Mouse (Mus musculus) limb, embryonic 11.5 days (tissue): ENCODE measurements around the gene Rps3a1. TPM values are rescaled to one million over a fixed set of nuclear protein-coding genes. Genes with fewer than 3 reads are reported as not detected.
A peak's percentile ranks its signal among the peaks of the same experiment; 100 is the strongest.

Experiments used
- ATAC-seq: fragments of 200-750 bp; cut with Nextera tagmentation; 2 replicates; pipeline ENCODE4 v1.8.0; 2017; ENCODE audit warnings: low read depth; ENCODE audit not compliant: insufficient number of reproducible peaks, low FRiP score, low TSS enrichment
- DNase-seq: peaks from one replicate; pipeline ENCODE4 v3.0.0-alpha.2; 2015; ENCODE audit warnings: low spot score
- H3K27ac ChIP-seq: fragments of 300-500 bp; sonication (generic); replicated peaks from 2 replicates; pipeline ENCODE4 v1.5.1; 2014; ENCODE audit warnings: low read depth, mild to moderate bottlenecking, low read length
- H3K27me3 ChIP-seq: fragments of 300-500 bp; sonication (generic); 2 replicates; pipeline ENCODE4 v1.6.1; 2014; ENCODE audit warnings: mild to moderate bottlenecking, low read length, mixed read lengths; ENCODE audit not compliant: control insufficient read depth, insufficient read depth
- H3K36me3 ChIP-seq: fragments of 300-500 bp; sonication (generic); 2 replicates; pipeline ENCODE4 v1.6.1; 2014; ENCODE audit warnings: mild to moderate bottlenecking, low read length, moderate library complexity, mixed read lengths; ENCODE audit not compliant: control insufficient read depth, insufficient read depth
- H3K4me1 ChIP-seq: fragments of 300-500 bp; sonication (generic); 2 replicates; pipeline ENCODE4 v1.6.1; 2014; ENCODE audit warnings: low read length, mixed read lengths; ENCODE audit not compliant: control insufficient read depth, insufficient read depth
- H3K4me2 ChIP-seq: fragments of 300-500 bp; sonication (generic); 2 replicates; pipeline ENCODE4 v1.6.1; 2014; ENCODE audit warnings: low read depth, mild to moderate bottlenecking, moderate library complexity; ENCODE audit not compliant: severe bottlenecking
- H3K4me3 ChIP-seq: fragments of 300-500 bp; sonication (generic); 2 replicates; pipeline ENCODE4 v1.5.1; 2014; ENCODE audit warnings: low read depth, low read length
- H3K9ac ChIP-seq: fragments of 300-500 bp; sonication (generic); 2 replicates; pipeline ENCODE4 v1.6.1; 2014; ENCODE audit warnings: mild to moderate bottlenecking, low read length
- H3K9me3 ChIP-seq: fragments of 300-500 bp; sonication (generic); 2 replicates; pipeline ENCODE4 v1.6.1; 2016; ENCODE audit warnings: low read length; ENCODE audit not compliant: control insufficient read depth
- WGBS: fragments of 180-500 bp; shearing (Covaris S2); extraction: QIAGEN DNeasy Blood & Tissue Kit; methylation state at CpG from one replicate; pipeline ENCODE4 v1.1.7; 2014; 5-methylcytosine and 5-hydroxymethylcytosine counted together
- polyA plus RNA-seq: library from polyadenylated mRNA; unstranded; fragments of >200 nt; fragmentation: Nextera tagmentation; extraction: Ambion mirVana; gene quantifications from 2 replicates; pipeline ENCODE4 v1.2.1, GENCODE M21; 2014

Rps3a1 gene
- polyA plus RNA-seq, 1 experiment from 2014 or later = 1,412 TPM

DNA sequence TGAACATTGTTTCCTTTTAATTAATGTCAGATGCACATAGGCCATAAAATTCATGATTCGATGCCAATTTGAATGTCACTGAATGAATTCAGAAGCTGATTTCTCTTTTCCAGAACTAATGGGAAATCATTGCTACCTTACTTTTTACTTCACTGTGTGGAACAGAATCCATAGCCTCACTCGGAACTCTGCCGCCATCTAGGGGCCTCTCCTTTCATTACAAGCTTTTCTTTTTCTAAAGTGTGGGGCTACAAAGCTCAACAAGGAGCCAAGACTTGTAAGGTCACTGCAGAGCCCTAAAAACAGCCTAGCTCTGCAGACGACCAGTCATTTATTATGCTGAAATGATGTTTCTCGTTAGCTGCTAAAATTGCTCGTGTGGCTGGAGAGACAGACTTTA, 12.7 kb downstream of the Rps3a1 start:
- ATAC-seq = no peak

DNA sequence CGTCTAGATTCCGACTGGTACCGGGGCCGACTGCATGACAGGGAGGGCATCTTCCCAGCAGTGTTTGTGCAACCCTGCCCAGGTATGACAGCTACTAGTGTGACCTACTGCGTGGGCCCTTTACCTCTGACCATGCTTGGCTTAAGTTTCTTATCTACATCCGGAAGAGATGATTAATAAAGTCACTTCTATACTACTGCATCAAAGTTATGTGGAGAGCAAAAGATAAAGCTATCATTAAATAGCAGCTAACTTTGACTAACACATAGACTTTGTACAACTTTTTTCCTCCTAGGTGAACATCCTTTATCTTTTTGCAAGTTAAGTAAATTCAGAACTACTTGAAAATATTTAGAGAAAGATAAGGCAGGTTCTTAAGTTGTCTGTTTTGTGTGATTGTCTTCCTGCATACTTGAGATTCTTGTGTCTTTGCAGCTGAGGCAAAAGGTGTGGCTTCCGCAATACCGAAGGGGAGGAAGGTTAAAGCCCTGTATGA, 19.2 kb downstream of the Rps3a1 start:
- Histone ChIP-seq H3K4me3 (no peak overlapping the region), H3K4me1 (peaks cover 6% of the 10 kb centered on the region; the same call in 1 of the 2 replicates), H3K27ac (no peak overlapping the region), H3K9me3 (no peaks in the 10 kb centered on the region), H3K9ac (no peak overlapping the region), H3K36me3 (peaks cover 3% of the 10 kb centered on the region; the same call in 1 of the 2 replicates), H3K27me3 (no peaks in the 10 kb centered on the region), H3K4me2 (no peak overlapping the region)
- 94% methylated on average over 8 of the region's 8 CpGs for WGBS
- ATAC-seq (no peak), DNase-seq (no peak)

More for the DNA sequence above, 12.7 kb downstream of the Rps3a1 start:
- Histone ChIP-seq H3K9me3 (no peaks in the 10 kb centered on the region), H3K27ac (no peak overlapping the region), H3K4me2 (no peak overlapping the region), H3K4me3 (no peak overlapping the region), H3K27me3 (no peaks in the 10 kb centered on the region), H3K4me1 (no peaks in the 10 kb centered on the region), H3K36me3 (peaks cover 3% of the 10 kb centered on the region; the same call in 1 of the 2 replicates), H3K9ac (no peak overlapping the region)
- 11% methylated on average over 6 of the region's 6 CpGs for WGBS
- peak; percentile 87 for DNase-seq

DNA sequence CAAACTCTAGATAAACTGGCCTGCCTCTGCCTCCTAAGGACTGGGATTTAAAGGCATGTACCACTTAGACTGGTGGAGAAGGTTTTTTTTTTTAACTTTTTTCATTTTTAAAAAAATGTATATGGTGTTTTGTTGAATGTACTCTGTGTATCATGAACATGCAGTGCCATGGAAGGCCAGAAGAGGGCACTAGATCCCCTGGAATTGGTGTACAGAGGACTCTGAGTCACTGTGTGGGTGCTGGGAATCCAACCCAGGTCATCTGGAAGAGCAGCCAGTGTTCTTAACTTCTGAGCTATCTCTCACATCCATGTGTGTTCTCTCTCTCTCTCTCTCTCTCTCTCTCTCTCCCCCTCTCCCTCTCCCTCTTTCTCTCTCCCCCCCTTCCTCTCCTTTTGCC, 20.3 kb downstream of the Rps3a1 start:
- Histone ChIP-seq H3K27ac (no peak overlapping the region), H3K27me3 (no peaks in the 10 kb centered on the region), H3K9ac (no peak overlapping the region), H3K9me3 (no peaks in the 10 kb centered on the region), H3K4me2 (no peak overlapping the region), H3K36me3 (peaks cover 3% of the 10 kb centered on the region; the same call in 1 of the 2 replicates), H3K4me3 (no peak overlapping the region), H3K4me1 (peaks cover 6% of the 10 kb centered on the region; the same call in 1 of the 2 replicates)
- ATAC-seq (no peak), DNase-seq (no peak)

DNA sequence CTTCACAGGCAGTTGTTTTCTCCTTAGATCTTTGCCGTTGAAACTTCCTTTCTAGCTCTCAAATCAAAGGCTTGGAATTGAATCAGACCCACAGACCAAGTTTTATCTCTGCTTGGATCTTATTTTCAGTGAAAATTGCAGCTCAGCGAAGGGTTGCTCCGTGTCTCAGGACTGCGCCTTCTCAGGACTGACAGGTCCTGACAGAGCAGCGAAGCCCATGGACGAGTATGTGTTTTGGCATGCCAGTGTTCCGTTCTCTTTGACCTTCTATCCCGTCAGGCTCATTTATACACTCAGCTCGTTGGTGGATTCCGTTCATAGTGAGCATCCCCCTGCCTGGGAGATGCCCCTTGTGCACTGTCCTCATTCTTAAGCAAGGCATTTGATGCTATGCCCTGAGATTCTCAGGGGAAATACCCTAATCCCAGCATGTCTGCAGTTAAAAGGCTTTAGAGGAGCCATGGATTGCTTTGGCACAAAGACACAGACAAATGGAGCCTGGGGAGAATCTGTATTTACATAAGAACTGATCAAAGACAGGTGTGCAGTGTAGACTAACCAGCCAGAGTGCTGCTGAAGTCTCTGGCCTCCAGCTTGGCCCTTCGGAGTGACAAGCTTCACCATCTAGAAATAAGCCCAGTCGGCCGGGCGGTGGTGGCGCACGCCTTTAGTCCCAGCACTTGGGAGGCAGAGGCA, 23.1 kb downstream of the Rps3a1 start:
- Histone ChIP-seq H3K9me3 (no peaks in the 10 kb centered on the region), H3K9ac (no peak overlapping the region), H3K27me3 (no peaks in the 10 kb centered on the region), H3K4me2 (no peak overlapping the region), H3K4me1 (peaks cover 6% of the 10 kb centered on the region; the same call in 1 of the 2 replicates), H3K4me3 (no peak overlapping the region), H3K36me3 (peaks cover 3% of the 10 kb centered on the region; the same call in 1 of the 2 replicates), H3K27ac (0 out of 2 replicates have a peak overlapping the region, but pooled peaks have one; percentile 30)
- DNase-seq (no peak), ATAC-seq (no peak)
- WGBS = 61% methylated on average over 16 of the region's 16 CpGs

DNA sequence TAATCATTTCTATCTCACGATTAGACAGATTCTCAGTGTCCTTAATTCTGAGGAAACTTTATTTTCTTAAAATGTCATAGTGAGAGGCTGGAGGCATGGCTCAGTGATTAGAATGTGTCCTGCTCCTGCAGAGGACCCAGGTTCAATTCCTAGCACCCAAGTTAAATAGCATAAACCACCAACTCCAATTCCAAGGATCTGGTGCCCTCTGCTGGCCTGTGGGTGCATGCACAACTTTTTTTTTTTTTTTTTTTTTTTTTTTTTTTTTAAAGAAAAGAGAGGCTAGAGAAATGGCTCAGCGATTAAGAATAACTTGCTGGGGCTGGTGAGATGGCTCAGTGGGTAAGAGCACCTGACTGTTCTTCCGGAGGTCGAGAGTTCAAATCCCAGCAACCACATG, 25.6 kb downstream of the Rps3a1 start:
- Histone ChIP-seq H3K27me3 (no peaks in the 10 kb centered on the region), H3K27ac (no peak overlapping the region), H3K36me3 (peaks cover 3% of the 10 kb centered on the region; the same call in 1 of the 2 replicates), H3K4me3 (no peak overlapping the region), H3K4me2 (no peak overlapping the region), H3K9ac (no peak overlapping the region), H3K9me3 (no peaks in the 10 kb centered on the region), H3K4me1 (peaks cover 6% of the 10 kb centered on the region; the same call in 1 of the 2 replicates)
- DNase-seq (no peak), ATAC-seq (no peak)
- 81% methylated on average over 4 of the region's 4 CpGs for WGBS

DNA sequence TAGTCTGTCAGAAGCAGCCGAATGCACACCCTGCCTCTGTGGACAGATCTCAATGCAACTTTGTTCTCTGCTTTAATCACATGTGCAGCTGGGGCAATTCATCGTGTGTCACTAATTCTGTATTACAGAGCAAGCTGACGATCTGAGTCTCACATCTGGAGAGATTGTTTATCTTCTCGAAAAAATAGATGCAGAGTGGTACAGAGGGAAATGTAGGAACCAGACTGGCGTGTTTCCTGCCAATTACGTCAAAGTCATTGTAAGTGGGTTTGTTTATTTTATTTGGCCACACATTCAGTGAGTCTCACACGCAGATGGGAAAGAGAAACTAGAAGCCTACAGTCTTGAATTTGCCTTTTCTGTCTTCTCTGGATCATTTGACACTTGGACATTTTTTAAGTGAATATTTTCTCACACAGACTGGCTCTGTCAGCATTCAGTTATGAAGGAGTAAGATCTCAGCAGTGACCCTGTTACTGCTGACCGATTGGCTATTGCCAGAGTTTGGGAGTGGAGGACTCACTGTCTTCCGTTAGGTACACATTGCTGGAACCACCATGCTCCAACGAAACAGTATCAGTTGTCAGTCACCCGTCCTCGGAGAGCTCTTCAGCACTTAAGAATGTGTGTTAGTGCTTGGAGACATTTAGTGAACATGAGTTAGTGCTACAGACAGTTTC, 27.7 kb downstream of the Rps3a1 start:
- Histone ChIP-seq H3K4me1 (peaks cover 12% of the 10 kb centered on the region; the same call in 1 of the 2 replicates), H3K27me3 (no peaks in the 10 kb centered on the region), H3K4me2 (no peak overlapping the region), H3K9ac (no peak overlapping the region), H3K36me3 (peaks cover 3% of the 10 kb centered on the region; the same call in 1 of the 2 replicates), H3K9me3 (no peaks in the 10 kb centered on the region), H3K4me3 (no peak overlapping the region), H3K27ac (no peak overlapping the region)
- 75% methylated on average over 12 of the region's 12 CpGs for WGBS
- DNase-seq (no peak), ATAC-seq (no peak)

DNA sequence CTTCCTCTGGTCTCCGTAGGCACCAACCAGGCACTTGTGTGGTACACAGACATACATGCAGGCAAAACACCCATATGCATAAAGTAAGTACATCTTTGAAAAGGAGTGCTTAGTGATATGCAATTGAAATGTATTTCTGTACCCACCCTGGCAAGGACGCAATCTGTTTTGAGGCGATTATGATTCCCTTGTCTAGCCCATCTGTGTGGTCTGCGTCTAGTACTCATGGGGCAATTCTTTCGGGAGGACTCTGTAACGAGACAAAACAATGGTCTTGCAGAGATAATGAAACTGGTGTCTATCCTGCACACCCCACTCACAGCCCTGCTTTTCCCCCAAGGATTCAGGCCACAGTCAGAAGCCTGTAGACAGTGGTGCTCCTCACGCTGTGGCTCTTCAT, 29.7 kb downstream of the Rps3a1 start:
- peaks cover 3% of the 10 kb centered on the region; the same call in 1 of the 2 replicates for H3K36me3 ChIP-seq

DNA sequence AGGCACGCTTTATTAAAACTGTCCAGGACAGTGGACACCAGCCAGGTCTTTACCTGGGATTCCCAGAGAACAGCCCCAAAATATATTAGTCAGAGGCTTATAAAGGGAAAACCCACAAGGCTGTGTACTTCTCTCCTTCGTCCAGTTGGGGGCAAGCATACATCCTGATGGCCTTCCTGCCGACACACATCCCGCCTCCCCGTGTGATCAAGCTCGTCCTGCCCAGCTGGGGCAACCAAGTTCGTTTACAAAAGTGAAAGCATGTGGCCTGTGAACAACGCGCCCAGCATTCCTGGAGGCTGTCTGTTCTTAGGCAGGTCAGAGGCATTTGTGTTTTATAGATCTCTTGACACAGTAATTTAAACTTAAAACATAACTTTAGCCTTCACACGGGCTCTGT, 32.4 kb downstream of the Rps3a1 start:
- 12% methylated on average over 10 of the region's 10 CpGs for WGBS
- ATAC-seq (no peak), DNase-seq (peak; percentile 77)
- H3K27me3 ChIP-seq = no peaks in the 10 kb centered on the region
- H3K27ac ChIP-seq = 0 out of 2 replicates have a peak overlapping the region, but pooled peaks have one; percentile 25
- H3K36me3 ChIP-seq = no peaks in the 10 kb centered on the region
- peak overlapping the region; percentile 17; the same call in 1 of the 2 replicates for H3K9ac ChIP-seq
- H3K4me3 ChIP-seq = no peak overlapping the region
- H3K9me3 ChIP-seq = no peaks in the 10 kb centered on the region
- no peak overlapping the region for H3K4me2 ChIP-seq
- peaks cover 7% of the 10 kb centered on the region; the same call in 1 of the 2 replicates for H3K4me1 ChIP-seq

More for the DNA sequence above, 29.7 kb downstream of the Rps3a1 start:
- H3K4me1 ChIP-seq = peaks cover 7% of the 10 kb centered on the region; the same call in 1 of the 2 replicates
- no peak overlapping the region for H3K4me2 ChIP-seq
- H3K9ac ChIP-seq = no peak overlapping the region
- H3K4me3 ChIP-seq = no peak overlapping the region
- no peaks in the 10 kb centered on the region for H3K9me3 ChIP-seq
- WGBS = 88% methylated on average over 7 of the region's 7 CpGs
- DNase-seq (no peak), ATAC-seq (no peak)
- no peaks in the 10 kb centered on the region for H3K27me3 ChIP-seq
- no peak overlapping the region for H3K27ac ChIP-seq
